Mouse (Mus musculus) hindlimb bud, embryonic 11.5 days (tissue): ENCODE data around the gene Gm2163.
"Not testable (repeated sequence)": the region's sequence is repeated elsewhere in the genome, so short reads cannot be mapped to it uniquely, and the experiment has no call there.

ENCODE experiments used
- DNase-seq: peaks from one replicate; pipeline ENCODE4 v3.0.0-alpha.2; 2012; ENCODE audit warnings: low read depth, low spot score; ENCODE audit errors: extremely low spot score

The Gm2163 gene

DNA sequence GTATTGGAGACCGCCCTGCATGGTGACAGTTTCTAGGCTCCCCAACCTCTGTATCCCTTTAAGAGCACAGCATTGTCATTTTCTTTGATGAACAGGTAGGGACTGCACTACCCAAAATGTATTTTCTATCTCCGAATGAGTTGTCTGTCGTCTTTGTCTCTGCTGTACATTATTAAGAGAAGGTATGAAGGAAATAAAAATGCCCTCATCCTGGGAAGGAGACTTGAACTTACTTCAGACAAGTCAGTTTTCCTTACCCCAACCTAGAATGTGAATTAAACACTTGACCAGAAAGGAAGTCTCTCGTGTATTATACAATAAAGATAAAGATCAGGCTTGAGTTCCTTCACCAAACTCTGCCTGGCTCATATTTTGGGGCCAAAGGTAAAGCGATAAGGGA, at the start of gene Gm2163:
Gene Gm2163, plus strand, starts transcription at position 301 of the 400 bp plus-strand sequence.
- DNase-seq, result not testable (repeated sequence)

DNA sequence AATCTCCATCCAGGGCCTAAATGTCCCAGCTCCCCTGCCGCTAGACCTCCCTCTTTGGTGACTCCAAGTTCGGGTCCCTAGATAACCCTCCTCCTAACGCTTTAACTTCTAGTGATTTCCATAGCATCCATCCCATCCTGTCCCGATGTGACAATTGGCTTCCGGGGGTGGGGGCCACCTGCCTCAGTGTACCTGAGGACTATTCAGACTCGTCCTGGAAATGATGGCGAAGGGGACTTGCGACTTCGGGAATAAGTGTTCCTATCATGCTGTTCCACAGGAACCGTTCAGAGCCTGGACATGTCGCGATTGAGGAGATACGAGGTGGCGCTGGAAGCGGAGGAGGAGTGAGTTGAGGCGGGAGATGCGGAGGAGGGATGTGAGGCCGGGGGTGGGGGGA, 27.5 kb upstream of the Gm2163 start, which contains the start of gene Gm21586:
Gene Gm21586, plus strand, starts transcription at position 301 of the 400 bp plus-strand sequence.
- not testable (repeated sequence) for DNase-seq

DNA sequence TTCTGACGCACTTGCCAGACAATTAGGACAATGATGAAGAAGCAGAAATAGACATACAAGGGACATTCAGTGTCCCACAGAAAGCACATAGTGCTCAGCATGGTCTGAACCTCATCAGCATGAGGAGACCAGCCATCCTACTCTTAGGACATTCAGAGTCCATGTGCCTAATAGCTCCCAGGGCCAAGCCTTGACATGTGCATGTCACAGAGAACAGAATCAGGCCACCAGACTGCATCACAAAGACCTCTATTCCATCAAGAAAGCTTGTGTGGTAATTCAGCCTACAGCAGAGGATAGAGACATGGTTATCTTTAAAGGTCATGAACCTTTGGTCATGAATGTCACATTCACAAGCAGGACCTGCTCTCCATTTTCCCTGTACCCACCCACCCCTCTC, 61.5 kb downstream of the Gm2163 start, which contains the start of gene Fam205a2:
Gene Fam205a2, minus strand, starts transcription at position 101 of the 400 bp plus-strand sequence.
- not testable (repeated sequence) for DNase-seq

DNA sequence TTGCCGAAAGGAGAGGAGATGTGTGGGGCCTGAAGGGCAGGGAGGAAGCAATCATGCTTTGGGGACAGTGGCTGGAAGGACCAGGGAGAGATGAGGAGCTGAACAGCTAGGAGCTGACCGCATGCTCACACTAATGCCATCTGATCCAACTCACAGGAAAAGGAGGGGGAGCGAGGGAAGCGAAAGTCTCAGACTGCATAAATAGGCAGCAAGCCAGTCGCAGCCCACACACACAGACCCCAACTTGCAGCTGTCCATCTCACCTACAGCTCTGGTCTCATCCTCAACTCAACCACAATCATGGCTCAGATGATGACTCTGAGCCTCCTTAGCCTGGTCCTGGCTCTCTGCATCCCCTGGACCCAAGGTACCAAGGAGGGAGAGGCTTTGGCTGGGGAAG, 145.3 kb downstream of the Gm2163 start, which contains the start of gene Gm10591:
Gene Gm10591, plus strand, starts transcription at position 301 of the 400 bp plus-strand sequence.
- DNase-seq, result not testable (repeated sequence)

- not testable (repeated sequence) for DNase-seq
Observed at GRCm38 (mm10) chr4:42629419-42629818, 162.9 kb downstream of the Gm2163 start, which contains the start of gene Gm2564. Gene Gm2564, plus strand, starts transcription at chr4:42629719.
